Mouse (Mus musculus) mesoderm, embryonic 11.5 days (tissue): ENCODE results near the gene Pbx1.

Experiments used
- DNase-seq: peaks from one replicate; pipeline ENCODE4 v3.0.0-alpha.2; 2012; ENCODE audit warnings: low read depth, low spot score

Pbx1 gene

GRCm38 (mm10) chr1:168426281-168426680 is 5.8 kb downstream of the Pbx1 start:
- no peak for DNase-seq

- no peak for DNase-seq
Measured at GRCm38 (mm10) chr1:168425017-168425705, 6.9 kb downstream of the Pbx1 start.

DNA sequence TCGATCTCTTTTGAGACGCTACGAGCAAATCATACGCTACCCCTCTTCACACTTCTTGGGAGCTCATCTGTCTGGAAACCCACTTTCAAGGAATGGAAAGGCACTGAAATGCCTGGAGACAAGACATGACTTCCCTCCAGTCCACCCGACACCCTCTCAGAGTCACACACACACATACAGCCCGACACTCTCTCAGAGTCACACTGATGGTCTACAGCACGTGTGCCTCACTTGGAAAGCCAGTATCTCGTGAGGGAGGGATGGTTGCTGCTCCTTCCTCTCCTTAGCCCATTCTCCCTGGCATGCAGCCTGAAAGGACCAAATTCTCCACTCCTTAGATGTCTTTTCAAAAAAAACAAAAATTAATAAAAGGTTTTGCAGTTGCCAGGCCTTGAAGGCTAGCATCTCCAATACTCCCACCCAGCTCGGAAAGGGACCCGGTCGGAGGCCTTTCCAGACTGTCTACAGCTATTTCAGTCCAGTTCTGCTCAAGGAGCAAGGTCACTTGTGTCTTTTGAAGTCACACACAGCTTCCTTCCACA is 8.6 kb downstream of the Pbx1 start:
- DNase-seq = no peak

DNA sequence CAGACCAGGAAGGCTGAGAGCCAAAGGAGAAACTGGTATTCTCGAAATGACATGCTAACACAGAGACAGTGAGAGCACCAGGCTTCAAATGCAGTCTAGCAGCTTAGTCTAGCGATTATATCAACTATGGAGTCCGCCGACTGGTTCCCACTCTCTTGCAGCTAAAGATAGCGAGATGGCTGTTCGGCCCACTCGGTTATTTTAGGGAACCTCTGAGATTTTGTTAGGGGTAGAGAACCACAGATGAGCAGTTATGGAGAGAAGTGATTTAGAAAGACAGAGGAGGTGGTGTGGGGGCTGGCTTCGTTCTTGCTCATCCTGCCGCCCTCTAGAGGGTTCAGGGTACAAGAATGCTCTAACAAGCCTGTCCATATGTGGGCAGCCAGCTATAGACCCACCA is 13.2 kb downstream of the Pbx1 start:
- DNase-seq = no peak

DNA sequence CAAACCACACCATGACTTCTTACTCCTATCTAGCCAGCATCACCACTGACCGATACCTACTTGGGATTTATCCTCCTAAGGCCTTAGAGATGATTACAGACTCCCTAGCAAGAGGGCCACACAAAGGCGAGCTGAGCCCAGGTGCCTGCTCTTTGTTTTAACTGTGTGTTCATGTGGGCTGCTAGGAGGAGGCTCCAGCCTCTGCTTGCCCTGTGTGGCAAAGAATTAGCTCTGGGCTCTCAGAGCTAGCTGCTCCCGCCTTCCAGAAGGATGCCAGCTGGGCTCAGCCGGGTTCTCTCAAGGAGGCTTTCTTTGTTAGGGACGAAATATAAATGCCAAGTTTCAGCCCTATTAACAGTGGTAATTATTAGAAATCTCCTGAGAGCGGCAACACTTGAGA is 14.4 kb downstream of the Pbx1 start:
- no peak for DNase-seq

GRCm38 (mm10) chr1:168416729-168417437 is 15.2 kb downstream of the Pbx1 start:
- DNase-seq = no peak

DNA sequence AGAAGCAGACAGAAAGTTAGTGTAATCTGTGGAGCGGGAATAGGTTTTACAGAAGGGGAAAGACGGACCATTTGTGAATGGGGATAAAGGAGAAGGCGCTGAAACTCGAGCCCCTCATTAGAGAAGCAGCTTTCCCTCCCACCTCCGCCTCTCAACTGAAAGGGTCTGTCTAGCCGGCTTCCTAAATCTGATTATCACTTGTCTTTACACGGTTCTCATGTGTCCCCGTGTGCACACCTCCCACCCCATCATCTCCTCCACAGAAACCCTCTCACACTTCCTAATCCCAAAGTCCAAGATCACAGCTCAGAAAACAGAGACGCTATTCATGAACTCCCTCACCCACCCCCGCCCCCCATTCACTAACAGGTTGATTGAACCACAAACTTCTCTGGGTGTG is 21.5 kb downstream of the Pbx1 start:
- DNase-seq = no peak

DNA sequence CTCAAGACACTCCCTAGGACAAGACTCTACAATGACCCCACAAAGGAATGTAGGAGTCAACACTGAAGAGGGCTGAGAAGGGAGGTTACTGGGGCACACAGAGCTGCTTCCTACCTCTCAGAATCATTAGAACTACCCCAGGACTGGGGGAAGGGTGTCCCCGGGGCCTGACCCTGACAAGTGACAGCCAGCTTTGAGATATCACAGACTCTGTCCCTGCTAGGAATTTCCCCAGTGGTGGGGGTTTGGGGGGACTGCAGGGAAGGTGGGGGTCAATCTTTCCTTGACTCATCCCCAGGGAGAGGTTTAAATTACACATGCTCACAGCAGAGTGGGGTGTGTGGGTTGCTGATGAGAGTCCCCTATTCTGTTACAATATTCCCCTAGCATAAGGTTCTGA is 22.0 kb downstream of the Pbx1 start:
- DNase-seq = no peak

GRCm38 (mm10) chr1:168408757-168409156 is 23.3 kb downstream of the Pbx1 start:
- DNase-seq = no peak

GRCm38 (mm10) chr1:168407958-168408357 is 24.1 kb downstream of the Pbx1 start:
- no peak for DNase-seq

DNA sequence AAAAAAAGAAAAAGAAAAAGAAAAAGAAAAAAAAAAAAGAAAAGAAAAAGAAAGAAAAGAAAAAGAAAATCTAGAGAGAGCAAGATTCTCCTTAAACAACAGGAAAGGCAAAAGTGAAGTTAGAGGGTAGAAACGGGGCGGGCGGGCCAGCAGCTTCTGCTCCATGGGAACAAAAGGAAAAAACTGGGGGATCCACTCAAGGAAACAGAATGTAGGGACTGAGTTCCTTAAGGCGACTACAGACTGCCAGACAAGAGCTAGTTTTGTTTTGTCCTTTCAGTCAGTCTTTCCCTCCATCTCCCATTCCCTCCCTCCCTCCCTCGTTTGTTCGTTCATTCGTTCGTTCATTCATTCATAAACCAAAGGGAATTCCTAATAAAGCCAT is 25.8 kb downstream of the Pbx1 start:
- no peak for DNase-seq

GRCm38 (mm10) chr1:168405645-168406290 is 26.3 kb downstream of the Pbx1 start:
- peak; percentile 84 for DNase-seq

GRCm38 (mm10) chr1:168403529-168403928 is 28.5 kb downstream of the Pbx1 start:
- DNase-seq = no peak

- DNase-seq = peak; percentile 78
Measured at GRCm38 (mm10) chr1:168402683-168403082, 29.4 kb downstream of the Pbx1 start.

DNA sequence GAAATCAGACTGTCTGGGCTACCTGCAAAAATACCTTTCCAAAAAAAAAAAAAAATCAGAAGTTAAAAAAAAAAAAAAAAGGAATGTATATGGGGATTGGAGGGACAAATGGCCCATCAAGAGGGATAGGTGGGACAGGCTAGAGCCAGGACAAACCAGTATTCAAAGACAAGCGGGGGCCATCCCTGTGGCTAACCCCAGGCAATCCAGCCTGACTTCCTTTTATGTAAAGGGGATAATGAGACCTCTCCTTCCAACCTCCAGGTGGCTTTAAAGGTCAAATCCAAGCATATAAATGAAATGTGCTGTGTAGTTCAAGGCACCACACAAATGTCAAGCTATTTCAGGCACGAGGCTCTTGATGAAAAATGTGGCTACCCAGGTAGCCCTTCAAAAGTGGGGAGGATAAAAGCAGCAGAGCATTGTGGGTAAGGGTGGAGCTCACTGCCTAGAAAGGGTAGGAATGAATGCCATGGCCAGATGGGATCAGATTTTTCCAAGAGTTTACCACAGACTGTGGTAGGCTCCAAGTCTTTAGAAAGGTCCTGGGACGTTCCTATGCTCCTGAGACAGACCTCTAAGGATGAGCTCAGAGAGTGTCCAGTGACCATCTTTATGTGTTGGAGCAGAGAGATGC is 36.4 kb downstream of the Pbx1 start:
- DNase-seq = no peak

- no peak for DNase-seq
Measured at GRCm38 (mm10) chr1:168394535-168394934, 37.5 kb downstream of the Pbx1 start.

DNA sequence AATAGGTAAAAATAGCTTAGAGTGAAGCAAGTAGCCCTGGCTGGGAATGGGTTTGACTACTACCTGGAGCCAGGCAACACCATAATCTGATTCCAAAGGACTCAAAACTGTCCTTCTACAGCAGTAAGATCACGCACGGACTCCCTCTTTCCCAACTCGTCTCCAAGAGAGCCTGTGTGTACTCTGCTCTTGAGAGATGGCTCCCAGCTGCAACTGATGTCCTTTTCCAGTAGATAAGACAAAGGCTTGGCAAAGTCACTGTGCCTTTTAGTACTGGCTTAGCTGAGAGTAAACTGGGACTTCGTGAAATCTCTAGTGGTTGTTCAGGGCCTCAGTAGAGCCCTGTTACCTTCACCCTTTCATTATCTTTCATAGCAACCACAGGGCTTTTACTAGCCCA is 38.6 kb downstream of the Pbx1 start:
- no peak for DNase-seq

- DNase-seq = no peak
Measured at GRCm38 (mm10) chr1:168392500-168392853, 39.6 kb downstream of the Pbx1 start.

GRCm38 (mm10) chr1:168391617-168392499 is 40.2 kb downstream of the Pbx1 start:
- peak; percentile 71 for DNase-seq

DNA sequence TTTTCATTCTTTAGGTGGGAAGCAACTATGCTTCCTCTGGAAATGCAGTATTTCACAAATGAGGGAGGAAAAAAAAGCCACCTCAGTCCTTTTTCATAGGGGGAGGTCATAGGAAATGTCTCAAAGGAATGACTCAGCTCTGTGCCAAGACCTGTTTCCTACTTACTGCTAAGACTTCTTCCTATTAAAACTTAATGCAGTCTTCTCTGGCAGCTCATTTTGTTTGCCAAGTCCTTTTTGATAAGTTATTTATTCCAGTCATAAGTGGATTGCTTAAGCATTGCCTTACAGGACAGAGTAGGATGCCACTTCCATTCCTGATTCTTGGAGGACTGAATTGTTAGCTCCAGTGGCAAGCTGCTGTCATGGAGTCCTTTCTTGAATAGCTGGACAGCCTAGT is 41.3 kb downstream of the Pbx1 start:
- no peak for DNase-seq

GRCm38 (mm10) chr1:168386159-168386558 is 45.9 kb downstream of the Pbx1 start:
- no peak for DNase-seq
